ENCODE assay signal across 9 mouse cellular contexts in the genomic region with DNA sequence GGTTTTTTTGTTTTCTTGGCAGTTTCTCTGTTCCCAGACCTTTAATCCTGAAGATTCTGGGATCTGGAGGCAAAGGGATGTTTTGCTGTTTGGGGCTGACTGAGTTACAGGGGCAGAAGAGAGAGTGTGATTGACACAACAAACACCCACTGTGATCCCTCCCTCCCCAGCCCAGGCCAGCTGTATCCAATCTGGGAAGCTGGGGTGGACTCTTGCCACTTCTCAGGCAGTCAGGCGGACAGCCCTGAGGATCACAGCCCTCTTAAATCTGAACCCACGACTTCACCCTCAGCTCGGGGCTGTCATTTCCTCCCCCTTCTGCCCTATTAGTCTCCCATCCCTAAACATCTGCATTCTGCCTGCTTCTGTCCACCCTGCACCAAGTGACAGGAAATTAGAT. TPM values are rescaled to one million over a fixed set of nuclear protein-coding genes. Genes with fewer than 3 reads are reported as not detected.
DNase-seq lines count a peak whose midpoint lies in the region; ATAC-seq and TF ChIP-seq lines count a peak whose summit lies in the region.
"Had no signal": no experiment of that assay in that cellular context is flagged by ENCODE, and none has a peak within 500 bp of the region (broad histone marks: within the 10 kb centered on the region; RNA-seq: fewer than 3 reads in every experiment).

No protein-coding gene starts in this region.

- peak; percentile 52; the same call in 1 of the 2 replicates for ATAC-seq in forebrain, embryonic 14.5 days
- peak; percentile 60; the same call in 1 of the 2 replicates for ATAC-seq in kidney, postnatal 0 days (replicated peaks; ENCODE audit: low FRiP score, low read depth)
- no peak for ATAC-seq in midbrain, embryonic 13.5 days

- no peak for TF ChIP-seq CTCF in kidney, postnatal 0 days (IDR thresholded peaks at IDR 0.05; ENCODE audit: low read depth)

- no peak overlapping the region for H3K4me2 ChIP-seq in forebrain, embryonic 14.5 days (ENCODE audit: low read length)
- H3K4me2 ChIP-seq in kidney, postnatal 0 days (ENCODE audit: low read length), result no peak overlapping the region
- H3K4me2 ChIP-seq in midbrain, embryonic 13.5 days (replicated peaks), result no peak overlapping the region

- DNase-seq in embryo, embryonic 10 days (ENCODE audit: low spot score), result peak; percentile 54
- no peak for DNase-seq in embryo, embryonic 9.5 days (ENCODE audit: extremely low spot score)
- DNase-seq in forebrain, embryonic 14.5 days (ENCODE audit: low spot score), result peak; percentile 54
- DNase-seq in kidney, postnatal 0 days (ENCODE audit: low spot score), result peak; percentile 75
- DNase-seq in ovary, postnatal 10 days (ENCODE audit: low spot score), result no peak
- no peak for DNase-seq in layer of hippocampus, adult 9-11 months
- DNase-seq in adrenal gland, postnatal 14 days, result no peak

- no peak overlapping the region for H3K9ac ChIP-seq in forebrain, embryonic 14.5 days (ENCODE audit: low read length)
- no peak overlapping the region for H3K9ac ChIP-seq in kidney, postnatal 0 days (ENCODE audit: low read depth, low read length)
- H3K9ac ChIP-seq in midbrain, embryonic 13.5 days (replicated peaks), result no peak overlapping the region

- H3K36me3 ChIP-seq in forebrain, embryonic 14.5 days (ENCODE audit: control insufficient read depth, insufficient read depth, low read length), result no peaks in the 10 kb centered on the region
- H3K36me3 ChIP-seq in kidney, postnatal 0 days (ENCODE audit: insufficient read depth, low read length), result no peaks in the 10 kb centered on the region
- no peaks in the 10 kb centered on the region for H3K36me3 ChIP-seq in midbrain, embryonic 13.5 days

- WGBS in forebrain, embryonic 14.5 days, result 9% methylated on average over 3 of the region's 3 CpGs
- 17% methylated on average over 3 of the region's 3 CpGs for WGBS in kidney, postnatal 0 days
- 13% methylated on average over 3 of the region's 3 CpGs for WGBS in midbrain, embryonic 13.5 days

- no peaks in the 10 kb centered on the region for H3K9me3 ChIP-seq in forebrain, embryonic 14.5 days (replicated peaks; ENCODE audit: control insufficient read depth, low read length)
- no peaks in the 10 kb centered on the region for H3K9me3 ChIP-seq in kidney, postnatal 0 days (replicated peaks; ENCODE audit: low read length)
- H3K9me3 ChIP-seq in midbrain, embryonic 13.5 days, result no peaks in the 10 kb centered on the region

- H3K27ac ChIP-seq in forebrain, embryonic 14.5 days (ENCODE audit: low read depth, low read length), result peak overlapping the region; percentile 72; the same call in 1 of the 2 replicates
- H3K27ac ChIP-seq in kidney, postnatal 0 days, result peak overlapping the region; percentile 32
- peak overlapping the region; percentile 61; the same call in 1 of the 2 replicates for H3K27ac ChIP-seq in midbrain, embryonic 13.5 days

- no peak overlapping the region for H3K4me3 ChIP-seq in forebrain, embryonic 14.5 days (ENCODE audit: low read depth, low read length)
- no peak overlapping the region for H3K4me3 ChIP-seq in kidney, postnatal 0 days (replicated peaks; ENCODE audit: low read depth, low read length)
- no peak overlapping the region for H3K4me3 ChIP-seq in midbrain, embryonic 13.5 days (replicated peaks)
- H3K4me3 ChIP-seq: myocyte had no signal

- peaks cover 13% of the 10 kb centered on the region for H3K4me1 ChIP-seq in forebrain, embryonic 14.5 days (ENCODE audit: control insufficient read depth, insufficient read depth, low read length)
- H3K4me1 ChIP-seq in kidney, postnatal 0 days (replicated peaks; ENCODE audit: insufficient read depth, low read length), result peaks cover 9% of the 10 kb centered on the region; the same call in 1 of the 2 replicates
- peaks cover 15% of the 10 kb centered on the region for H3K4me1 ChIP-seq in midbrain, embryonic 13.5 days (replicated peaks)

- no peaks in the 10 kb centered on the region for H3K27me3 ChIP-seq in forebrain, embryonic 14.5 days (replicated peaks; ENCODE audit: control insufficient read depth, insufficient read depth, low read length)
- no peaks in the 10 kb centered on the region for H3K27me3 ChIP-seq in kidney, postnatal 0 days (ENCODE audit: insufficient read depth, low read length)
- H3K27me3 ChIP-seq in midbrain, embryonic 13.5 days, result no peaks in the 10 kb centered on the region

RNA-seq across cellular contexts. Expression of a gene that starts 55.7 kb away (rescaled TPM):
- polyA plus RNA-seq in forebrain, embryonic 14.5 days (2014; fragmentation: Nextera tagmentation; extraction: Ambion mirVana), result 16.3 and 17.4 TPM in 2 replicates
- 29.1 and 30.6 TPM in 2 replicates for polyA plus RNA-seq in kidney, postnatal 0 days (2015; fragmentation: Nextera tagmentation; extraction: Ambion mirVana)
- 45.6 and 47.7 TPM in 2 replicates for polyA plus RNA-seq in midbrain, embryonic 13.5 days (2015; fragmentation: Nextera tagmentation; extraction: Ambion mirVana)
- 10.3 and 16.5 TPM in 2 replicates for total RNA-seq in adrenal gland, postnatal 14 days (2021)

Comparison
In these comparisons a context has a peak if more than half of its experiments do, and no peak if none do; other contexts are left out.
1. DNase-seq: peak in embryo, embryonic 10 days (single experiment), forebrain, embryonic 14.5 days (single experiment) and kidney, postnatal 0 days (single experiment); none in embryo, embryonic 9.5 days (single experiment), ovary, postnatal 10 days (single experiment), layer of hippocampus, adult 9-11 months (single experiment) and adrenal gland, postnatal 14 days (single experiment).
2. Peak in every context shown above with its lines, with median percentiles within 50 percentile points of each other: H3K27ac ChIP-seq.